Mouse (Mus musculus) limb, embryonic 12.5 days (tissue): Measurements from ENCODE around the gene Sgcg. TPM values are rescaled to one million over a fixed set of nuclear protein-coding genes. Genes with fewer than 3 reads are reported as not detected.

ENCODE experiments used
- ATAC-seq: fragments of 200-750 bp; cut with Nextera tagmentation; 2 replicates; pipeline ENCODE4 v1.8.0; 2017; ENCODE audit warnings: low read depth, moderate TSS enrichment; ENCODE audit not compliant: insufficient number of reproducible peaks, insufficient read depth, low FRiP score, low TSS enrichment
- H3K27ac ChIP-seq: fragments of 300-500 bp; sonication (generic); 2 replicates; pipeline ENCODE4 v1.5.1; 2016; ENCODE audit warnings: mild to moderate bottlenecking, moderate library complexity
- H3K27me3 ChIP-seq: fragments of 300-500 bp; sonication (generic); 2 replicates; pipeline ENCODE4 v1.6.1; 2016; ENCODE audit warnings: mild to moderate bottlenecking, moderate library complexity
- H3K36me3 ChIP-seq: fragments of 300-500 bp; sonication (generic); 2 replicates; pipeline ENCODE4 v1.6.1; 2016; ENCODE audit warnings: mild to moderate bottlenecking, moderate library complexity
- H3K4me1 ChIP-seq: fragments of 300-500 bp; sonication (generic); replicated peaks from 2 replicates; pipeline ENCODE4 v1.6.1; 2016
- H3K4me2 ChIP-seq: fragments of 300-500 bp; sonication (generic); 2 replicates; pipeline ENCODE4 v1.6.1; 2016; ENCODE audit warnings: mild to moderate bottlenecking, moderate library complexity
- H3K4me3 ChIP-seq: fragments of 300-500 bp; sonication (generic); replicated peaks from 2 replicates; pipeline ENCODE4 v1.5.1; 2016; ENCODE audit warnings: mild to moderate bottlenecking
- H3K9ac ChIP-seq: fragments of 300-500 bp; sonication (generic); replicated peaks from 2 replicates; pipeline ENCODE4 v1.6.1; 2016; ENCODE audit warnings: mild to moderate bottlenecking, moderate library complexity
- H3K9me3 ChIP-seq: fragments of 300-500 bp; sonication (generic); 2 replicates; pipeline ENCODE4 v1.6.1; 2016; ENCODE audit warnings: mild to moderate bottlenecking, moderate library complexity
- WGBS: fragments of 180-500 bp; shearing (Covaris S2); methylation state at CpG from one replicate; pipeline ENCODE4 v1.1.7; 2016; 5-methylcytosine and 5-hydroxymethylcytosine counted together
- polyA plus RNA-seq: library from polyadenylated mRNA; unstranded; fragments of >200 nt; fragmentation: Nextera tagmentation; extraction: Ambion mirVana; gene quantifications from 2 replicates; pipeline ENCODE4 v1.2.1, GENCODE M21; 2016

Gene Sgcg
- polyA plus RNA-seq, 1 experiment from 2014 or later, result 6.1 TPM

DNA sequence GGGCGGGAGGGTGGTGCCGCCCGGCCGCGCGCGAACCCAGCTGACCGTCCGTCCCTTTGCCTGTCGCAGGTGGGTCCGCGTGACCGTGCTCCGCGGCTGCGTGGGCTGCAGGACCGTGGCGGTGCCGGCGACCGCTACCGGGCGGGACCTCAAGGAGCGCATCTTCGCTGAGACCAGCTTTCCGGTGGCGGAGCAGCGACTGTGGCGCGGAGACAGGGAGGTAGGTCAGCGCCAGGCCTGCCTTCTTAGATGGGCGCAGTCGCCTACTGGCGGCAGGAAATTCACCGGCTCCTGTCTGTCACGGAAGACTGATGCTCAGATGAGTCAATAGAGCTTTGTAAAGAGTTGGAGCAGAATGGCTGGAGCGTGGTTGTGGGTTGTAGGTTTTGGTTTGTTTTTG, 85.1 kb downstream of the Sgcg start:
- peak overlapping the region; percentile 75 for H3K4me2 ChIP-seq
- H3K27me3 ChIP-seq, result peaks cover 11% of the 10 kb centered on the region
- under 1% methylated on average over 36 of the region's 37 CpGs for WGBS
- H3K9me3 ChIP-seq, result no peaks in the 10 kb centered on the region
- H3K36me3 ChIP-seq, result no peaks in the 10 kb centered on the region
- peaks cover 3% of the 10 kb centered on the region for H3K4me1 ChIP-seq
- ATAC-seq, result no peak; the same call in 1 of the 2 replicates
- H3K9ac ChIP-seq, result peak overlapping the region; percentile 70
- peak overlapping the region; percentile 89 for H3K27ac ChIP-seq
- peak overlapping the region; percentile 75 for H3K4me3 ChIP-seq

DNA sequence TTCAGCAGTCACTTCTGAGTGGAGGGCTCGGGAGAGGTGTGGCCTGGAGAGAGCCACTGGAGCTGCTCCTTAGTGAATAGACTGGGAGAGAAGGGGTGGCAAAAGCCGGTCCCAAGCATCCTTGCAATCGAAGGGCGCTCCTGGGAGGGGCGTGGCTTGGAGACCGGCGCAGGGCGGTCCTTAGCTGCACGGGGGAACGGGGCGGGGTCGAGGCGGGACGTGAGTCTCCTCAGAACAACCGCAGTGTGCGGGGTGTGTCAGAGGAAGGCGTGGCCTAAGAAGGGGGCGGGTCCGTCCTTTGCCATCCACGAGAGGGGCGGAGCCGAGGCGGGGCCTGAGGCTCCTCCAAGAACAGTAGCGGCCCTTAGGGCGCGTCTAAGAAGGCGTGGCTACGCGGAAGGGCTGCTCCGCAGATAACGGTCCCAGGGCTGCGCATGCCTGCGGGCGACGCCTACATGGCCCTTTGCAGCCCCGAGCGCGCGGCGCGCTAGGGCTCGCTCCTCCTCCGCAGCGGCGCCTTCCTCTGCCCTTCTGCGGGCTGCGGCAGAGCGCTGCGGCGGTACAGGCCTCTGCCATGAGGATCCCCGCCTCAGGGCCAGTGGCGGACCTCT, 85.6 kb downstream of the Sgcg start:
- Histone ChIP-seq H3K9me3 (no peaks in the 10 kb centered on the region), H3K9ac (peak overlapping the region; percentile 70), H3K4me3 (peak overlapping the region; percentile 75), H3K27ac (peak overlapping the region; percentile 89), H3K4me2 (peak overlapping the region; percentile 75), H3K4me1 (peaks cover 3% of the 10 kb centered on the region), H3K27me3 (peaks cover 16% of the 10 kb centered on the region), H3K36me3 (no peaks in the 10 kb centered on the region)
- WGBS, result under 1% methylated on average over 52 of the region's 52 CpGs
- peak; percentile 99 for ATAC-seq

DNA sequence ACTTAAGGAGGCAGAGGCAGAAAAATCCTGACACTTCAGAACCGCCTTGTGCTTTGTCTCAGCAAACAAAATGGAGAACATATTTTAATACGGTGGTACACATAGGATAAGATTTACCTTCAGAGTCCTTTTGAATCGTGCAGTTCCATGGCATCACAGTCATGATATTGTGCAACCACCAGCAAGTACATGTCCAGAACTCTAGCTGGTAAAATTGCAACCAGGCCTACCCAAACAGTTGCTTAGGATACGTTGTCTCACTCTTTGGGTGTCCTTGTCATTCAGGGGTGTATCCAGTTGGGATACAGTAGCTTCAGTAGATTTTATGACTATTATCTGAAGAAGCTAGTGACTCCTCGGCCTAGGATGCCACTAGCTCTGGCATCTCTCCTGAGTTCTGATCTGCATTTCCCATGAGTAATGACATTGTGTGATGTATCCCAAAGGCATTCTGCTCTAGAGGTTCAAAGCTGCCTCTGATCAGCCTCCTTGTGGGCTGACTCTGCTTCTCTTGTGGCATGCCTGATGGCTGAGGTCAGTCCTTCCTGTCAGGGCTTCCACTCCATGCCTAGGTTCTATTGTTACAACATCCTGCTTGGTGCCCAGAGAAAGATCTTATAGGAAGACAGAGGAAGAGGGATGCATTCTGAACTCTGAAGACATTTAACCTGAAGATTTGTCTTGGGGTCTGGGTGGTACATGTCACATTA, 86.9 kb downstream of the Sgcg start:
- no peaks in the 10 kb centered on the region for H3K36me3 ChIP-seq
- H3K9me3 ChIP-seq, result no peaks in the 10 kb centered on the region
- H3K4me1 ChIP-seq, result peaks cover 3% of the 10 kb centered on the region
- H3K27me3 ChIP-seq, result peaks cover 19% of the 10 kb centered on the region
- no peak overlapping the region for H3K27ac ChIP-seq
- H3K4me3 ChIP-seq, result no peak overlapping the region
- H3K9ac ChIP-seq, result no peak overlapping the region
- 91% methylated on average over 5 of the region's 5 CpGs for WGBS
- no peak for ATAC-seq
- H3K4me2 ChIP-seq, result no peak overlapping the region

Other genes starting within 250 kb of the Sgcg start
- gene Tnfrsf19, start 212.0 kb downstream of the Sgcg start, polyA plus RNA-seq, result 34.2 and 42.5 TPM in 2 replicates
- gene Sacs, start 120.0 kb downstream of the Sgcg start, polyA plus RNA-seq, result 3.4 and 4.1 TPM in 2 replicates
- 0.41 and 0.47 TPM in 2 replicates for gene Arl11, start 51.3 kb upstream of the Sgcg start, polyA plus RNA-seq
- 11.5 and 13.8 TPM in 2 replicates for gene Ebpl, start 101.9 kb upstream of the Sgcg start, polyA plus RNA-seq
- 64.8 and 68.9 TPM in 2 replicates for gene Kpna3, start 181.4 kb upstream of the Sgcg start, polyA plus RNA-seq